Mouse (Mus musculus): ENCODE data around the gene Rhbdl1.

DNA sequence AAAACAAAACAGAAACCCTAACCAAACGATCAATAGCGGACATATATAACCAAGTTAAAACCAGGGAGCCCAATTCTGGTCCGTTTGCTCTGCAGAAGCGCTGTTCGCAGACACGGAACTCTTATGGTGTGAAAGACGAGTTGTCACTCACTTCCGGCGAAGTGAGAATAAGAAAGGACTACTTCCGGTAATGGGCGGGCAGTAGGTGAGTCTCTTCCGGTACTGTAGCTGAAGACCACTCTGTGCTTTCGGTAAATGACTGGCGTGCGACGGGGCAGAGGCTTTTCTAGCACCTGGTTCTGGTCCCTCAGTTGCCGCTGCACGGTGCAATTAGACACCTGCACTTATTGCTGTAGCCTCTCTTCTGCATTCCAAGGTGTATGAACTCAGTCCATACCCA is 13.6 kb downstream of the Rhbdl1 start, which contains the start of gene Wdr24:
- no peak for TF ChIP-seq CTCF (IDR thresholded peaks at IDR 0.05; ENCODE audit: low read depth, low read length)
- no peak for TF ChIP-seq POLR2A (IDR thresholded peaks at IDR 0.05; ENCODE audit: extremely low read depth, insufficient read depth, low read length)

All from liver, adult 2 months (tissue).